Mouse (Mus musculus): ENCODE results near the gene H1foo.

DNA sequence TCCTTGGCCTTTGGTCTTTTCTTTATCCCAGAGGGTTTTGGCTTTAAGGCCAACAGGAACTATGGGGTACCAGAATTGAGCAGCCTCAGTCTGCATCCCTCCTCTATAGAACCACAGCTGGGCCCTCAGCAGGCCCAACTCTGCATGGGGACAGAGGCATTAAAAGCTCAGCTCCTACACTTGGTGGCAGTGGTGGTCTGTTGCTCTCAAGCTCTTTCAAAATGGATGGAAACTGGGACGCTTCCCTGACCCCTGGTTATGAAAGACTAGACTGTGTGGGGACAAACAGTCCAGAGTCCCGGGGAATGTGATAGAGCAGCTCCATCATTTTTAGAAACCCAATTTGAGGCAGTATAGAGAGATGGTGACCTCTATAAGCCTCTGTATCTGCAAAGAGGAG, 6.7 kb upstream of the H1foo start:
- no peak for TF ChIP-seq POLR2A (IDR thresholded peaks at IDR 0.05; ENCODE audit: borderline replicate concordance, extremely low read depth, low read depth, low read length)
- no peak for TF ChIP-seq CTCF (IDR thresholded peaks at IDR 0.05; ENCODE audit: insufficient read depth, low read length)
